Mouse (Mus musculus) lung, adult 18-20 months (tissue): ENCODE results near the gene Vmn1r192.
"Not testable (repeated sequence)": the region's sequence is repeated elsewhere in the genome, so short reads cannot be mapped to it uniquely, and the experiment has no call there.

ENCODE experiments used
- DNase-seq, 2 experiments: peaks; one replicate each; pipeline ENCODE4 v3.0.0; 2022; ENCODE audit warnings: mixed read lengths in 2 of 2

Vmn1r192 gene

GRCm38 (mm10) chr13:22191041-22191440 is at the start of gene Vmn1r192:
Vmn1r192 (minus strand) TSS chr13:22191141.
- no peak for DNase-seq

GRCm38 (mm10) chr13:22223060-22223459 is 32.1 kb upstream of the Vmn1r192 start, which contains the start of gene Vmn1r193:
Vmn1r193 (minus strand) TSS chr13:22223160.
- DNase-seq, result not testable (repeated sequence)

DNA sequence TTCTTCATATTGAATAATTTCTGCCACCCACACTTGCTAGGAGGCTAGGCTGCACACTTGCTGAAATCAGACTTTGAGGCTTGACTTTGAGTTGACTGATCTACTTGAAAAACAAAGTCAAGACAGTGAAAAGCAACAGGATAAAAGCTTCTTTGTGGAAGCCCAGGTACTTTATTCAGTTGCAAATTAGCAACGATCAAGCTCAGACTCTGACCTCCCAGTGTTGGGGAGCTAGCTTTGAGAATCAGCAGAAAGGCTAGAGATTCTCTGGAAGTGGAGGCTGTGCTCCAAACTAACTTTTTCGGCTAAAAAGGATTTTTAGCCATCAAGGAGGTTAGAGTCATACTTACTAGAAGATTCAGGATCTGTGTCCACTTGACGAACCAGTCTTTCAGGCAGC is 1.8 kb upstream of the Vmn1r192 start:
- DNase-seq, result not testable (repeated sequence)

- DNase-seq, result no peak
Observed at GRCm38 (mm10) chr13:22190385-22190784, 556 bp downstream of the Vmn1r192 start.

- DNase-seq, result no peak
Observed at GRCm38 (mm10) chr13:22189313-22189712, 1.6 kb downstream of the Vmn1r192 start.

GRCm38 (mm10) chr13:22183869-22184268 is 7.1 kb downstream of the Vmn1r192 start, which contains the start of gene Vmn1r191:
Vmn1r191 (minus strand) TSS chr13:22183969.
- no peak for DNase-seq

DNA sequence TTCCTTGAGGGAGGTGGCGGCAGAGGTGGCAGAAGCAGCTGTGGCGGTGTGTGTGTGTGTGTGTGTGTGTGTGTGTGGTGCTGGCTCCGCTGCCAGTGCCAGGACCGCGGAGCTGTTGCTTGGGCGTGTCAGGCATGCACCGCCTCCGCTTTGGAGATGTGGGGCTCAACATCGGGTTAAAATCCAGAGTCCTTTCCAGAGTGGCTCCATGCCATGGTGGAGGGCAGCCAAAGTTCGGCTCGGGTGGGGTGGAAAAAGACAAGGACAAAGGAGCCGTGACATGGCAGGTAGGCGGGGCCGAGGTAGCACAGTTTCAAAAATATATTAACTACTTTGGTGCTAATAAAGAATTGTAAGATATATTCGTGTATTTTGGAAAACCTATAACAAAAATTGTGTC is 22.5 kb downstream of the Vmn1r192 start:
- no peak for DNase-seq

DNA sequence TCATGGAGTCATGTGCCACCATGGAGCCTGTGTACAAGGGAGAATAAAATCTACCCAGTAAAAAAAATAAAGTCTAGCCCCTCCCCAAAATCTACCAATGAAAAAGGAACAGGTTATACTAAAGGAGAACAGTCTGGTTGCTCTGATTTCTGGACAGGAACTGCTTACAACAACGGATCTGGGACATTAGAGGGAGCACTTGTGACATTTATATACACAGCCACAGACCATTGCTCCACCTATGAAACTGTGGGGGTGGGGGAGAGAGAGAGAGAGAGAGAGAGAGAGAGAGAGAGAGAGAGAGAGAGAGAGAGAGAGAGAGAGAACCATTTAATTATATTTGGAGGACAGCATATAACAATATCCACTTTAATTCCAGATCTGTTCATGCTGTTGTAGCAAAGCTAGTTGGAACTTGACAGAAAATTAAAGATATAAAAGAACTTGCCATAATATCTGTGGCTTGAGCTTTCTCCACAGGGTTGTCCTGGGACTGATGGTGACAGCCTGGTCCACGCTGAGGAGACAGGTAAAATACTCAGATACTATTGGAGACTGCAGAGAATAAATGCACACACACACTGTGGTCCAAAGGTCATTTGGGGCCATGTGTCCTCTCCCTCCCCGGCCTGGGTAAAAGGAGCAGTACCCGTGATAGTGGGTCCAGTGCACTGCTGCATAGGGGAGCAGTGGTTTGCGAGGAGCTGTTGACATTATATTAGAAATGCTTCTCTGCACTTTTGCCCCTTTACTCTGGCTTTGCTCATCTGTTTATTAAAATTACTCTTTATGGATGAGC is 54.2 kb downstream of the Vmn1r192 start:
- not testable (repeated sequence) for DNase-seq
